Mouse (Mus musculus) forebrain, embryonic 10.5 days (tissue): ENCODE results near the gene Zfp131. TPM values are rescaled to one million over a fixed set of nuclear protein-coding genes. Genes with fewer than 3 reads are reported as not detected.
A peak's percentile ranks its signal among the peaks of the same experiment; 100 is the strongest.
"Not testable (repeated sequence)": the region's sequence is repeated elsewhere in the genome, so short reads cannot be mapped to it uniquely, and the experiment has no call there.

Source experiments
- DNase-seq: peaks from one replicate; pipeline ENCODE4 v3.0.0-alpha.2; 2017; ENCODE audit warnings: low spot score; ENCODE audit errors: extremely low spot score
- H3K27ac ChIP-seq: fragments of 300-500 bp; sonication (generic); 2 replicates; pipeline ENCODE4 v1.5.1; 2016; ENCODE audit warnings: mild to moderate bottlenecking
- H3K27me3 ChIP-seq: fragments of 300-500 bp; sonication (generic); 2 replicates; pipeline ENCODE4 v1.6.1; 2016; ENCODE audit warnings: mild to moderate bottlenecking; ENCODE audit not compliant: poor library complexity, severe bottlenecking
- H3K36me3 ChIP-seq: fragments of 300-500 bp; sonication (generic); replicated peaks from 2 replicates; pipeline ENCODE4 v1.6.1; 2016; ENCODE audit warnings: mild to moderate bottlenecking, moderate library complexity
- H3K4me1 ChIP-seq: fragments of 300-500 bp; sonication (generic); 2 replicates; pipeline ENCODE4 v1.6.1; 2016
- H3K4me3 ChIP-seq: fragments of 300-500 bp; sonication (generic); 2 replicates; pipeline ENCODE4 v1.5.1; 2016; ENCODE audit warnings: mild to moderate bottlenecking, moderate library complexity
- H3K9me3 ChIP-seq: fragments of 300-500 bp; sonication (generic); 2 replicates; pipeline ENCODE4 v1.6.1; 2016; ENCODE audit warnings: mild to moderate bottlenecking, moderate library complexity
- WGBS: fragments of 180-500 bp; shearing (Covaris S2); methylation state at CpG from one replicate; pipeline ENCODE4 v1.1.7; 2016; 5-methylcytosine and 5-hydroxymethylcytosine counted together
- polyA plus RNA-seq: library from polyadenylated mRNA; unstranded; fragments of >200 nt; fragmentation: Nextera tagmentation; extraction: Ambion mirVana; gene quantifications from 2 replicates; pipeline ENCODE4 v1.2.1, GENCODE M21; 2016

The Zfp131 gene
- polyA plus RNA-seq = 42.7 and 44.4 TPM in 2 replicates

DNA sequence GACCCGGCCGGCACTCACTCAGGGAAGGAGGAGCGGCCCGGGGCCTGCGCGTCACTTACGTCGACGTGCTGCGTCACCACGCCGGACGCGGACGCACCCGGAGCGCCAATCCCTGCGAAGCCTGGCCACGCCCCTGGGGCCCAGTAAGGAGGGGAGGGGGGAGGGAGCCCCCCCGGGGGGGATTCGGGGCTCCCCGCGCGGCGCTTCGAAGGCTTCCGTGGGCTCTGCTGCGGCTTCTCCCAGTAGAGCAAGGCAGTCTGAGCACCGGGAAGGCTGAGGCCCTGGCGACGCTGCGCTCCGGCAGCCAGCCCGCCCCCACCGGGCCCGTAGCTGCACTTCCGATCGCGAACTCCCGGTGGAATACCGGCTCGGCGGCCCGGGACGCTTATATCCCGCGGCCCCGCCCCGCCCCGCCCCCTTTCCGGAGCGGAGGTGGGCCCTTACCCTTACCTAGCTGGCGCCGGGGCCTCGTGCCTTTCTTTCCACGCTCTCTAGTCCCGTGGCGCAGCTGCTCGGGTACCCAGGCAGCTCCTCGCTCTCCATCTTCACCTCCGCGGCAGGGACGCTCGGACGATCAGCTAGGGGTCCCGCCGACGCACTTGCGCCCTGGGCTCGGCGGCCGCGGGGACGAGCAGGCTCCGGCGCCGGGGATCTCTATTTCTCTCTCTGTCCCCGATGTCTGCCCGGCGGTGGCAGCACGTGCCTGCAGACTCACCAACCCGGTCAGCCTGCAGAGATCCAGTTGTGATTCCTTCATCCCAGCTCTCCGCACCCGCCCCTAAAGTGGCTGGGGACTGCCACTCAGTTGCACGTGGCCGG, at the start of gene Zfp131:
Gene Zfp131 (minus strand): TSS at position 129 of the 819 bp plus-strand sequence.
- WGBS = under 1% methylated on average over 81 of the region's 86 CpGs
- Histone ChIP-seq H3K9me3 (no peaks in the 10 kb centered on the region), H3K4me1 (peaks cover 25% of the 10 kb centered on the region), H3K27ac (peak within 1 kb of the TSS; percentile 98), H3K36me3 (peaks cover 36% of the 10 kb centered on the region), H3K27me3 (no peaks in the 10 kb centered on the region), H3K4me3 (peak within 1 kb of the TSS; percentile 88)
- DNase-seq = peak; percentile 94

DNA sequence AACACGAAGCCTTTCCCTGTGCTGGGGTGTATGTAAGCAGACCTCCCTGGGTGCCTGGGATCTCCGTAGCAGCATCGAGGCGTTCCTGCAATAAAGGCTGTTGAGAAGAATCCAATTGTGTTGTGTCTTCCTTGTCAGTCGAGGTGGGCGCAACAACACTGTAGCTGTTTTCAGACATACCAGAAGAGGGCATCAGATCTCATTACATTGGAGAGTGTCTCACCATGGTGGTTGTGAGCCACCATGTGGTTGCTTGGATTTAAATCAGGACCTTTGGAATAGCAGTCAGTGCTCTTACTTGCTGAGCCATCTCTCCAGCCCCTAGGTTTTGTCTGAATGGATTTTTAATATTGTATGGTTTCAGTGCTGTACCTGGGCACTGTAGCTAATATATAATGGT, 49.3 kb upstream of the Zfp131 start:
- WGBS = 27% methylated on average over 6 of the region's 6 CpGs
- DNase-seq = peak; percentile 11
- not testable (repeated sequence) for H3K27ac ChIP-seq, H3K4me1 ChIP-seq, H3K9me3 ChIP-seq, H3K4me3 ChIP-seq, H3K36me3 ChIP-seq
- H3K27me3 ChIP-seq = peaks cover 20% of the 10 kb centered on the region

DNA sequence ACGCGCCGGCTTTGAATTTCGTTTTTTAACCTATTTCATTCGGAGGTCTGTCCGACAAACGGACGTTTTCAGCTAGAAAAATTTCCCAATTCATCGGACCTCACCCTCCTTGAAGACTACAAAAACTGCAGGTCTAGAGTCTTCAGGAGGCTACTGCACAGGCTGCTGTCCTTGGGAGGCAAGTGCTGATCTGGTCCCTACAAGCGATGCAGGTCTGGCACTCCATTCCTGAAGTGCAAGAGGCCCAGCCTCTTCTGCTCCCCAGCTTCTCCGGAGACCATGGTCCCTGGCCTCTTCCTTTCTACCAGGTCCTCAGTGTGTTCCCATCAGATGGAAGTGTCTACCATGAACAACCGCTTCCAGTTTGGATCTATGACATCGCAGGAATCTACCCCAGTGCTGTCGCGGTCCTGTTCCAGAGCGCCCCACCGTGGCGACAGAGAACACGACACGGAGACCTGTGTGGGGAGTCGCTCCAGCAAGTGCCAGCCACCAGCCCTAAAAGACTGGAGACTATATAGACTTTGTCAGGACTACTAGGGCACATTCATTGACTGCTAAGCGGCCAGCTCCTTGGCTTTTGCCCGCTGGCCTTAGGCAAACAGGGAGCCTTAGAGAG, 47.1 kb upstream of the Zfp131 start:
- DNase-seq = peak; percentile 54
- not testable (repeated sequence) for H3K36me3 ChIP-seq, H3K4me1 ChIP-seq, H3K9me3 ChIP-seq, H3K4me3 ChIP-seq, H3K27ac ChIP-seq
- WGBS = 5% methylated on average over 14 of the region's 23 CpGs
- H3K27me3 ChIP-seq = peaks cover 22% of the 10 kb centered on the region

DNA sequence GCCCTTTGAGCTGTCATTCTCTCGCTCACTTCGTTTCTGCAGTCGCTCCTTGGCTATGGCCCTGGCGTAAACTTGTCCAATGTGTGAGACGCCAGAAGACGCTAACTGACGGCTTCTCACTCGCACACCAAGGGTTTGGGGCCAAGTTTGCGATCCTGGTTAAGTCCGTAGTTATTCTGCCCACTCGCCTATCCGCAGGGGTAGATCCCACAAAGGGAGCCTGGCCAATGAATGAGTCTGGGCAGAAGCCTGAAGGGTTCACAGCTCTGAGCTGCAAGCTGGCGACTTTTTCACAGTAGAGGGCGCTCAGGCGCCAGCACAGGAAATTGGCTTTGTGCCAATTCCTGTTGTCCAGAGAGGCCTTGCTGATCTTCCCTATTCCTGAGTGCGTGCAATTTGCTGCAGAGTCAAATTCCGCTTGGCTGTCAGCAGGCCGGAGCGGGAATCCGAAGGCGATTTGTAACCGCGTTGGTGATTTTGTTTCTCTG, 45.7 kb upstream of the Zfp131 start:
- Histone ChIP-seq H3K4me3 (peak overlapping the region; percentile 33; the same call in 1 of the 2 replicates), H3K27me3 (peaks cover 22% of the 10 kb centered on the region)
- H3K4me1 ChIP-seq, H3K36me3 ChIP-seq, H3K27ac ChIP-seq, H3K9me3 ChIP-seq: not testable (repeated sequence)
- DNase-seq = peak; percentile 32
- WGBS = 14% methylated on average over 23 of the region's 23 CpGs

DNA sequence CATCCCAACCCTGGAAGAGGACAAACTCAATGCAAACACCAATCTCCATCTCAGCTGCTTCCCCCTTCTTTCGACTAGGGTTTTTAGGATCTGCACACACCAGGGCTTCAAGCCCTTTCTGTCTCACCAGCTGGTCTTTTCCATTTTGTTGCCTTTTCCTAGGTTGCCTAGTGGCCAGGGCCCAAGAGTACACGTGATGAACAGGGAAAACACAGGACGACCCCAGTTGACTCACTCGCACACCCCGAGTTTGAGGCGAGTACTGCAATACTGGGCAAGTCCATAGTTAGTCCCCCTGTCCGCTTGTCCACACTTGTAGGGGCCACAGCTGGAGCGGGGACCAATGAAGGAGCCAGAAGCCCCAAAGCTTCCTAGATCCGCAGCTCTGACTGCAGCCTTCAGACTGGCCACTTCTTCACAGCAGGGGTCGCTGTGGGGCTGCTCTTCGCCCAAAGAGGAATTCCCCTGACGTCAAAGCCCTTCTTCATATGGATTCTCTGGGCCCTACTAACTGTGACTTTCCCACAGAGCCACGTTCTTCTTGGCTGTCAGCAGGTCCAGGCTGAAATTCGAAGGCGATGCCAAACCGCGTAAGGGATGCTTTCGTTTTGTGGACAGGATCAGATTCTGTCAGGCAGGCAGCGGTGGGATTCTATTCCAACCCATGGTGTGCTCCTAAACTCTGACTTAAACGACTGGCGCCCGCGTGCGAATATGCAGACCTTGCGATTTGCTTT, 44.8 kb upstream of the Zfp131 start, which contains the start of gene D13Ertd608e:
Gene D13Ertd608e (plus strand): TSS at position 687 of the 737 bp plus-strand sequence.
- H3K9me3 ChIP-seq, H3K36me3 ChIP-seq, H3K4me1 ChIP-seq, H3K27ac ChIP-seq: not testable (repeated sequence)
- H3K4me3 ChIP-seq = peak within 1 kb of the TSS; percentile 33; the same call in 1 of the 2 replicates
- WGBS = 13% methylated on average over 19 of the region's 25 CpGs
- DNase-seq = peak; percentile 18
- peaks cover 22% of the 10 kb centered on the region for H3K27me3 ChIP-seq

DNA sequence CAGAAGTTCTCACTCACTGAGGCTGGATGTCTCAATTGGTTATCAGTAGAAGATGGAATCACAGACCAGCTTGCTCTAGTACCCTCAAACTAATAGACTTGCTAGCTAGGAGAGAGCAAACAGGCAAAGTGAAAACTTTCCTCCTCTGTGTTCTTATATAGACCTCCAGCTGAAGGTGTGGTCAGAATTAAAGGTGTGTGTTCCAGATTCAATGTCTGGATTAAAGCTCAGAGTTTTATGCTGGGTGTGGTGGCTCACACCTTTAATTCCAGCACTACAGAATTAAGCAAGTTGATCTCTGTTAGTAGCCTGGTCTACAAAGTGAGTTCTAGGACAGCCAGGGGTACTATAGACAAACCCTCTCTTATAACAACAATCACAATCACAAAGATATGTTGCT, 39.4 kb upstream of the Zfp131 start, which contains the start of gene AF067063:
Gene AF067063 (minus strand): TSS at position 101 of the 400 bp plus-strand sequence.
- DNase-seq, H3K36me3 ChIP-seq, H3K4me3 ChIP-seq, H3K9me3 ChIP-seq, H3K27me3 ChIP-seq, H3K4me1 ChIP-seq, H3K27ac ChIP-seq: not testable (repeated sequence)

DNA sequence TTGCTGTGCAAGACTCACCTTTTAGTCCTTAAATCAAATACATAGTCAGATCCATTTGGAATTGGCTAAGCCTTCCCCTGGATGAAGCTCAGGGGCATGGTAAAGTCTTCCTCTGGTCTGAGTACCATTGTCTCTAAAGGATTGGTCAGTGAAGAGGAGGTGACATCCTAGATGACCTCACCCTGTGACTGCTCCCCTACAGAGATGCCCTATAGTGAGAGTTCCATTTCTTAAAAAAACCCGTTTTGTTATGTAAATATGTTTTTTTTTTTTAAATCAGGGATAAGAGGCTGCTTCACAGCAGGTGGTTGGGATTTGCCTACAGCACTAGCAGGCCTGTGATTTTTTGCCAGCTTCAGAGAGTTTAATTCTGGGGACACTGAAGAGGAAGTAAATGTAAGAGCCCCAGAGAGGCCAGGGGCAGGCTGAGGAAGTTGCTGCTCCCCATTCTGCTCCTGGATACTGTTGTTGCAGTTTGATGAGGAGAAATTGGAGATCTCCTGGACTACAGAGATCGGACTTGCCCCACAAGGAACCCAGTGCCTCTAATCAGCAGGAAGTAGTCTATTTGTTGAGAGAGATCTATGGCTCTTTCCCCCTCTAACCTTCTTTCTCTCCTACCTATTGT, 27.0 kb upstream of the Zfp131 start:
- H3K36me3 ChIP-seq = no peaks in the 10 kb centered on the region
- WGBS = 11% methylated on average over 2 of the region's 2 CpGs
- H3K9me3 ChIP-seq = no peaks in the 10 kb centered on the region
- H3K4me1 ChIP-seq = peaks cover 22% of the 10 kb centered on the region
- peak overlapping the region; percentile 46; the same call in 1 of the 2 replicates for H3K27ac ChIP-seq
- H3K4me3 ChIP-seq = no peak overlapping the region
- DNase-seq = no peak
- no peaks in the 10 kb centered on the region for H3K27me3 ChIP-seq

DNA sequence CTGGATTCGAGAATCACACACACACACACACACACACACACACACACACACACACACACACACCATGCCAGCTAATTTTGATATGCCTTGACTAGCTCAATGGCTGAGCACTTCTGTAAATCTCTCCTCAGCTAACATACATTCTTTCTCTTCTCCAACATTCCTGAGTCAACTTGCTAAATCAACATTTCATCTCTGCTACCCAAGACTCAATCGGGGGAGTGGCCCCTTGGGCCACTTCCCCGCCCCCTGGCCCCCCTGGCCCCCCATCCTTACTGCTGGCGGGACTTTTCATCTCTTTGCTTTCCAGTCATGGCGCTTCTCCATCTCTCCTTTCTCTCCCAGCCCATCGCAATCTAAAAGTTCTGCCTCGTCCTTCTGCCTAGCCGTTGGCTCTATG, 26.1 kb upstream of the Zfp131 start:
- no peaks in the 10 kb centered on the region for H3K27me3 ChIP-seq
- DNase-seq = no peak
- H3K27ac ChIP-seq = no peak overlapping the region
- 67% methylated on average over 8 of the region's 8 CpGs for WGBS
- H3K36me3 ChIP-seq = no peaks in the 10 kb centered on the region
- no peak overlapping the region for H3K4me3 ChIP-seq
- peaks cover 22% of the 10 kb centered on the region for H3K4me1 ChIP-seq
- H3K9me3 ChIP-seq = no peaks in the 10 kb centered on the region

DNA sequence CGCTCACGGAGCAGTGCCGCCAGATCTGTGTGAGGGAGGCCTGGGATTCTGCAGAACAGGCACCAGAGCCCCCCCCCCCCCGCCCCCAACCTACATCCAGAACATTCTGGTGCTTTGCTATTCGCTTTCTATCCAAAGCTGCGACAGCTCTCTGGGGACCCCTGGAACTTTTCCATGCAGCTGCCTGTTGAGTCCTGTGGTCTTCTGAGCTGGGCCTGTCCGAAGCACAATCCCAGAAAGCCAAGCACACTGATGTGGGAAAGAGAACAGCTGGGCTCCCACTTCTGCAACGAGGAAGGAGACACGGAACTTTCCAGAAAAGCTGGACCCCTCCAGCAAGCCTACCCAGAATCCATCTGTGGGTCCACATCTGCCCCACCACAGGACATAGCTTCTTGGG, 19.3 kb upstream of the Zfp131 start:
- no peak for DNase-seq
- Histone ChIP-seq H3K27ac (no peak overlapping the region), H3K9me3 (no peaks in the 10 kb centered on the region), H3K4me1 (no peaks in the 10 kb centered on the region), H3K4me3 (no peak overlapping the region), H3K36me3 (no peaks in the 10 kb centered on the region), H3K27me3 (no peaks in the 10 kb centered on the region)
- WGBS = 86% methylated on average over 9 of the region's 9 CpGs

DNA sequence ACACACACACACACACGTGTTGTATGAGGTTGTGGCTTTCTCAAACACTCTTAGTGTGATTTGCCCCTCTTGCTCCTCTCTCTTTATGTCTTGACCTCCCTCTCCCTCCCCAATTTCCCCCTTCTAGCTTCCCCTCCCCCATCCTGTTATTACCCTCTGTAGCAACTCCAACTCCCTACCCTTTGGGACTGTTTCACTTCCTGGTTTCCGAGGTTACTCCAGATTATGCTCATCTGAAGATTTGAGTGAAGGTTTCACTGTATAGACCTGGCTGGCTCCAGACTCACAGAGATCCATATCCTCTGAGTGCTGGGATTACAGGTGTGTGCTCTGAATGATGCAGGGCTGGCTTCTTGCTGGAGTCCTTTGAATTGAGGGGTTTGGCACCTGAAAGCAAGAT, 18.2 kb upstream of the Zfp131 start:
- Histone ChIP-seq H3K9me3 (no peaks in the 10 kb centered on the region), H3K27ac (no peak overlapping the region), H3K4me3 (no peak overlapping the region), H3K36me3 (no peaks in the 10 kb centered on the region), H3K27me3 (no peaks in the 10 kb centered on the region), H3K4me1 (no peaks in the 10 kb centered on the region)
- 87% methylated on average over 2 of the region's 2 CpGs for WGBS
- DNase-seq = no peak

DNA sequence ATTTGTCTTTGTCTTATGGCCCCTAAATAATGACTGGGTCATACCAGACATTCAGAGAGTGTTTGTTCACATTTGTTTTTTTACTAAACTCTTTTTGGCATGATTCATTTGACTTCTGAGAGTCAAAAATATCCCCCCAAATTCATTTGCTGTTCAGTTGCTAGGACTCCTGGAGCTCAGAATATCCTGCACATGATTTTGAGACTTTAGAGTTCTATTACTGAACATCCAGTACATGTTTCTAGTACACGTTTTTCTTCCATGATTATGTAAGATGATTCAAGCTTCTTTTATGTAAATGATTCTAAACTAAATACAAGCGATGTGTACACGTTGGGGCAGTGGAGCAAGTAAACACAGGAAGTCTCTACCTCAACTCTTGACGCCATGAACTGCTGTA, 7.0 kb upstream of the Zfp131 start:
- WGBS = 80% methylated on average over 4 of the region's 4 CpGs
- DNase-seq = no peak
- H3K36me3 ChIP-seq = no peaks in the 10 kb centered on the region
- no peaks in the 10 kb centered on the region for H3K4me1 ChIP-seq
- H3K9me3 ChIP-seq = no peaks in the 10 kb centered on the region
- H3K4me3 ChIP-seq = no peak overlapping the region
- H3K27ac ChIP-seq = no peak overlapping the region
- H3K27me3 ChIP-seq = no peaks in the 10 kb centered on the region

DNA sequence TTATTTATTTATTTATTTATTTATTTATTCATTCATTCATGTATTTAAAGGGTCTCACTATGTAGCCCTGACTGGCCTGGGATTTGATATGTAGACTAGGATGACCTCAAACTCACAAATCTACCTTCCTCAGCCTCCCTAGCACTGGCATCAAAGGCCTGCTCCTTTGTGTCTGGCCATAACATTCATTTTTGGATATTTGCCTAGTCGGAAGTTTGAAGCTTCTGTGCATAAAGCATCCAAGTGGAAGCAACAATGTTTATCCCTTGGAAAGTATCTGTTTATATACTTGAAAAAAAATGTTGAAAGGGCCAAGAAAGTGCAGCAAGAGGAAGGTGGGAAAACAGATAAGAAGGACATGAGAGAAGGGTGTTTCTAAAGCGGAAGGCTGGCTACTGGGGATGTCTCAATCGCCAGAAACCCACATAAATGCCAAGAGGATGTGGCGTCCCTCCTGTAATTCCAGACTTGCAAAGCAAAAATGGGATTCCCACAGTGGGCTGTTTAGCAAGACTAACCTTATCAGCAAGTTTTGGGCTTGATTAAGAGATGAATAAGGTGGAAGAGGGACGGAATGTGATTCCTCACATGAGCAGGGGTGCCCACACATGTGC, 2.2 kb upstream of the Zfp131 start:
- 86% methylated on average over 5 of the region's 5 CpGs for WGBS
- H3K4me1 ChIP-seq = peaks cover 25% of the 10 kb centered on the region

More for the DNA sequence above, 2.2 kb upstream of the Zfp131 start:
- Histone ChIP-seq H3K27me3 (no peaks in the 10 kb centered on the region), H3K27ac (no peak overlapping the region), H3K9me3 (no peaks in the 10 kb centered on the region), H3K4me3 (no peak overlapping the region), H3K36me3 (peaks cover 16% of the 10 kb centered on the region)
- no peak for DNase-seq
